Mouse (Mus musculus) neural tube, embryonic 13.5 days (tissue): ENCODE data around the gene Sox8. TPM values are rescaled to one million over a fixed set of nuclear protein-coding genes. Genes with fewer than 3 reads are reported as not detected.
A peak's percentile ranks its signal among the peaks of the same experiment; 100 is the strongest.

Experiments
- ATAC-seq: fragments of 200-750 bp; cut with Nextera tagmentation; 2 replicates; pipeline ENCODE4 v1.8.0; 2017; ENCODE audit warnings: low read depth, mild to moderate bottlenecking, moderate TSS enrichment, moderate library complexity
- H3K27ac ChIP-seq: fragments of 300-500 bp; sonication (generic); replicated peaks from 2 replicates; pipeline ENCODE4 v1.5.1; 2015; ENCODE audit warnings: moderate library complexity, mild to moderate bottlenecking, inconsistent platforms
- H3K27me3 ChIP-seq: fragments of 300-500 bp; sonication (generic); 2 replicates; pipeline ENCODE4 v1.6.1; 2015; ENCODE audit warnings: mild to moderate bottlenecking, inconsistent platforms
- H3K36me3 ChIP-seq: fragments of 300-500 bp; sonication (generic); 2 replicates; pipeline ENCODE4 v1.6.1; 2015; ENCODE audit warnings: mild to moderate bottlenecking, inconsistent platforms
- H3K4me1 ChIP-seq: fragments of 300-500 bp; sonication (generic); replicated peaks from 2 replicates; pipeline ENCODE4 v1.6.1; 2015; ENCODE audit warnings: inconsistent platforms
- H3K4me2 ChIP-seq: fragments of 300-500 bp; sonication (generic); 2 replicates; pipeline ENCODE4 v1.6.1; 2015; ENCODE audit warnings: inconsistent platforms, mild to moderate bottlenecking, moderate library complexity
- H3K4me3 ChIP-seq: fragments of 300-500 bp; sonication (generic); 2 replicates; pipeline ENCODE4 v1.5.1; 2015; ENCODE audit warnings: mild to moderate bottlenecking, inconsistent platforms
- H3K9ac ChIP-seq: fragments of 300-500 bp; sonication (generic); 2 replicates; pipeline ENCODE4 v1.6.1; 2015; ENCODE audit warnings: moderate library complexity, mild to moderate bottlenecking, inconsistent platforms
- H3K9me3 ChIP-seq: fragments of 300-500 bp; sonication (generic); 2 replicates; pipeline ENCODE4 v1.6.1; 2016; ENCODE audit warnings: inconsistent platforms
- WGBS: fragments of 180-500 bp; shearing (Covaris S2); methylation state at CpG from one replicate; pipeline ENCODE4 v1.1.7; 2015; 5-methylcytosine and 5-hydroxymethylcytosine counted together
- polyA plus RNA-seq: library from polyadenylated mRNA; unstranded; fragments of >200 nt; fragmentation: Nextera tagmentation; extraction: Ambion mirVana; gene quantifications from 2 replicates; pipeline ENCODE4 v1.2.1, GENCODE M21; 2015

Gene Sox8
- polyA plus RNA-seq, 1 experiment from 2014 or later, result 11.6 TPM

GRCm38 (mm10) chr17:25565244-25565643 lies 5.2 kb downstream of the Sox8 start:
- Histone ChIP-seq H3K36me3 (no peaks in the 10 kb centered on the region), H3K4me2 (peak overlapping the region; percentile 31), H3K4me1 (peaks cover 86% of the 10 kb centered on the region), H3K4me3 (no peak overlapping the region), H3K9me3 (no peaks in the 10 kb centered on the region), H3K9ac (peak overlapping the region; percentile 12; the same call in 1 of the 2 replicates), H3K27ac (peak overlapping the region; percentile 79), H3K27me3 (peaks cover 25% of the 10 kb centered on the region)
- WGBS, result 30% methylated on average over 6 of the region's 6 CpGs
- no peak for ATAC-seq

- H3K4me2 ChIP-seq, result no peak overlapping the region
- no peak overlapping the region for H3K9ac ChIP-seq
- no peak overlapping the region for H3K4me3 ChIP-seq
- 0 out of 2 replicates have a peak overlapping the region, but pooled peaks have one; percentile 20 for H3K27ac ChIP-seq
- H3K4me1 ChIP-seq, result peaks cover 78% of the 10 kb centered on the region
- H3K27me3 ChIP-seq, result peaks cover 17% of the 10 kb centered on the region
- 76% methylated on average over 5 of the region's 5 CpGs for WGBS
- no peaks in the 10 kb centered on the region for H3K9me3 ChIP-seq
- no peak for ATAC-seq
- H3K36me3 ChIP-seq, result no peaks in the 10 kb centered on the region
Measured at GRCm38 (mm10) chr17:25564481-25564880, 6.0 kb downstream of the Sox8 start.

GRCm38 (mm10) chr17:25561223-25562028 lies 9.1 kb downstream of the Sox8 start:
- no peak overlapping the region for H3K4me3 ChIP-seq
- 24% methylated on average over 16 of the region's 16 CpGs for WGBS
- no peak overlapping the region for H3K4me2 ChIP-seq
- no peaks in the 10 kb centered on the region for H3K9me3 ChIP-seq
- H3K27ac ChIP-seq, result peak overlapping the region; percentile 78
- peak; percentile 82 for ATAC-seq
- no peaks in the 10 kb centered on the region for H3K36me3 ChIP-seq
- H3K27me3 ChIP-seq, result peaks cover 9% of the 10 kb centered on the region; the same call in 1 of the 2 replicates
- H3K9ac ChIP-seq, result no peak overlapping the region
- peaks cover 69% of the 10 kb centered on the region for H3K4me1 ChIP-seq

GRCm38 (mm10) chr17:25560554-25561222 lies 9.8 kb downstream of the Sox8 start:
- Histone ChIP-seq H3K9ac (no peak overlapping the region), H3K27me3 (peaks cover 9% of the 10 kb centered on the region; the same call in 1 of the 2 replicates), H3K36me3 (no peaks in the 10 kb centered on the region), H3K27ac (peak overlapping the region; percentile 78), H3K9me3 (no peaks in the 10 kb centered on the region), H3K4me3 (no peak overlapping the region), H3K4me2 (no peak overlapping the region), H3K4me1 (peaks cover 69% of the 10 kb centered on the region)
- no peak for ATAC-seq
- 53% methylated on average over 5 of the region's 5 CpGs for WGBS

GRCm38 (mm10) chr17:25559634-25560033 lies 10.9 kb downstream of the Sox8 start:
- 51% methylated on average over 4 of the region's 4 CpGs for WGBS
- no peak overlapping the region for H3K4me2 ChIP-seq
- no peak for ATAC-seq
- no peak overlapping the region for H3K4me3 ChIP-seq
- peak overlapping the region; percentile 78; the same call in 1 of the 2 replicates for H3K27ac ChIP-seq
- peaks cover 68% of the 10 kb centered on the region for H3K4me1 ChIP-seq
- H3K36me3 ChIP-seq, result no peaks in the 10 kb centered on the region
- peaks cover 9% of the 10 kb centered on the region; the same call in 1 of the 2 replicates for H3K27me3 ChIP-seq
- H3K9ac ChIP-seq, result no peak overlapping the region
- H3K9me3 ChIP-seq, result no peaks in the 10 kb centered on the region

- H3K36me3 ChIP-seq, result no peaks in the 10 kb centered on the region
- H3K9me3 ChIP-seq, result no peaks in the 10 kb centered on the region
- H3K4me2 ChIP-seq, result peak overlapping the region; percentile 65
- H3K4me1 ChIP-seq, result peaks cover 44% of the 10 kb centered on the region
- H3K9ac ChIP-seq, result peak overlapping the region; percentile 68
- H3K27ac ChIP-seq, result peak overlapping the region; percentile 88
- H3K27me3 ChIP-seq, result no peaks in the 10 kb centered on the region
- ATAC-seq, result peak; percentile 44
- 8% methylated on average over 21 of the region's 21 CpGs for WGBS
- H3K4me3 ChIP-seq, result peak overlapping the region; percentile 30
Measured at GRCm38 (mm10) chr17:25556630-25557354, 13.7 kb downstream of the Sox8 start.

- H3K4me2 ChIP-seq, result peak overlapping the region; percentile 65
- WGBS, result 5% methylated on average over 29 of the region's 29 CpGs
- peak; percentile 58 for ATAC-seq
- H3K36me3 ChIP-seq, result no peaks in the 10 kb centered on the region
- H3K9me3 ChIP-seq, result no peaks in the 10 kb centered on the region
- H3K4me1 ChIP-seq, result peaks cover 35% of the 10 kb centered on the region
- no peaks in the 10 kb centered on the region for H3K27me3 ChIP-seq
- peak overlapping the region; percentile 30 for H3K4me3 ChIP-seq
- peak overlapping the region; percentile 68 for H3K9ac ChIP-seq
- peak overlapping the region; percentile 88 for H3K27ac ChIP-seq
Measured at GRCm38 (mm10) chr17:25555666-25556629, 14.5 kb downstream of the Sox8 start.

- Histone ChIP-seq H3K9me3 (no peaks in the 10 kb centered on the region), H3K27me3 (no peaks in the 10 kb centered on the region), H3K9ac (no peak overlapping the region; the same call in 1 of the 2 replicates), H3K4me3 (no peak overlapping the region), H3K27ac (peak overlapping the region; percentile 88; the same call in 1 of the 2 replicates), H3K4me1 (peaks cover 28% of the 10 kb centered on the region), H3K36me3 (no peaks in the 10 kb centered on the region), H3K4me2 (no peak overlapping the region)
- no peak for ATAC-seq
- 63% methylated on average over 3 of the region's 3 CpGs for WGBS
Measured at GRCm38 (mm10) chr17:25555159-25555558, 15.3 kb downstream of the Sox8 start.

- Histone ChIP-seq H3K9me3 (no peaks in the 10 kb centered on the region), H3K27me3 (no peaks in the 10 kb centered on the region), H3K4me3 (no peak overlapping the region), H3K36me3 (no peaks in the 10 kb centered on the region), H3K4me1 (peaks cover 14% of the 10 kb centered on the region), H3K4me2 (no peak overlapping the region), H3K27ac (no peak overlapping the region), H3K9ac (no peak overlapping the region)
- 92% methylated on average over 11 of the region's 11 CpGs for WGBS
- ATAC-seq, result no peak
Measured at GRCm38 (mm10) chr17:25551313-25551712, 19.2 kb downstream of the Sox8 start.

GRCm38 (mm10) chr17:25550020-25550419 lies 20.5 kb downstream of the Sox8 start:
- no peak for ATAC-seq
- no peak overlapping the region for H3K4me2 ChIP-seq
- H3K4me3 ChIP-seq, result no peak overlapping the region
- no peaks in the 10 kb centered on the region for H3K36me3 ChIP-seq
- H3K9ac ChIP-seq, result no peak overlapping the region
- no peaks in the 10 kb centered on the region for H3K27me3 ChIP-seq
- H3K9me3 ChIP-seq, result no peaks in the 10 kb centered on the region
- H3K27ac ChIP-seq, result no peak overlapping the region
- 79% methylated on average over 5 of the region's 5 CpGs for WGBS
- H3K4me1 ChIP-seq, result peaks cover under 1% of the 10 kb centered on the region; the same call in 1 of the 2 replicates

GRCm38 (mm10) chr17:25547026-25547425 lies 23.5 kb downstream of the Sox8 start:
- H3K36me3 ChIP-seq, result no peaks in the 10 kb centered on the region
- H3K4me1 ChIP-seq, result no peaks in the 10 kb centered on the region
- H3K27me3 ChIP-seq, result no peaks in the 10 kb centered on the region
- ATAC-seq, result no peak
- no peak overlapping the region for H3K4me2 ChIP-seq
- H3K9ac ChIP-seq, result no peak overlapping the region
- no peaks in the 10 kb centered on the region for H3K9me3 ChIP-seq
- no peak overlapping the region for H3K4me3 ChIP-seq
- WGBS, result 37% methylated on average over 3 of the region's 3 CpGs
- no peak overlapping the region for H3K27ac ChIP-seq
